Mouse (Mus musculus) midbrain, postnatal 0 days (tissue): ENCODE measurements around the gene Klrc1. TPM values are rescaled to one million over a fixed set of nuclear protein-coding genes. Genes with fewer than 3 reads are reported as not detected.
"Not testable (repeated sequence)": the region's sequence is repeated elsewhere in the genome, so short reads cannot be mapped to it uniquely, and the experiment has no call there.

Experiments
- ATAC-seq: fragments of 200-750 bp; cut with Nextera tagmentation; 2 replicates; pipeline ENCODE4 v1.8.0; 2017; ENCODE audit warnings: moderate number of reproducible peaks, mild to moderate bottlenecking, moderate TSS enrichment, moderate library complexity; ENCODE audit not compliant: low FRiP score
- DNase-seq: peaks from one replicate; pipeline ENCODE4 v3.0.0-alpha.2; 2015; ENCODE audit warnings: low spot score
- H3K27ac ChIP-seq: fragments of 300-500 bp; sonication (generic); 2 replicates; pipeline ENCODE4 v1.5.1; 2014; ENCODE audit warnings: low read depth, mild to moderate bottlenecking, low read length, mixed read lengths
- H3K27me3 ChIP-seq: fragments of 300-500 bp; sonication (generic); 2 replicates; pipeline ENCODE4 v1.6.1; 2014; ENCODE audit warnings: low read length, control low read depth, mixed read lengths; ENCODE audit not compliant: insufficient read depth
- H3K36me3 ChIP-seq: fragments of 300-500 bp; sonication (generic); 2 replicates; pipeline ENCODE4 v1.6.1; 2014; ENCODE audit warnings: low read length, control low read depth, mixed read lengths; ENCODE audit not compliant: insufficient read depth
- H3K4me1 ChIP-seq: fragments of 300-500 bp; sonication (generic); 2 replicates; pipeline ENCODE4 v1.6.1; 2014; ENCODE audit warnings: mild to moderate bottlenecking, control low read depth, antibody characterized with exemption, low read length, mixed read lengths; ENCODE audit not compliant: insufficient read depth
- H3K4me2 ChIP-seq: fragments of 300-500 bp; sonication (generic); 2 replicates; pipeline ENCODE4 v1.6.1; 2014; ENCODE audit warnings: low read depth, mild to moderate bottlenecking, low read length, mixed read lengths; ENCODE audit not compliant: poor library complexity, severe bottlenecking
- H3K4me3 ChIP-seq: fragments of 300-500 bp; sonication (generic); 2 replicates; pipeline ENCODE4 v1.5.1; 2014; ENCODE audit warnings: low read depth, mild to moderate bottlenecking, low read length, moderate library complexity
- H3K9ac ChIP-seq: fragments of 300-500 bp; sonication (generic); replicated peaks from 2 replicates; pipeline ENCODE4 v1.6.1; 2014; ENCODE audit warnings: mild to moderate bottlenecking, low read length, moderate library complexity, mixed read lengths; ENCODE audit not compliant: poor library complexity, severe bottlenecking
- H3K9me3 ChIP-seq: fragments of 300-500 bp; sonication (generic); 2 replicates; pipeline ENCODE4 v1.6.1; 2016; ENCODE audit warnings: low read length, control low read depth
- CTCF ChIP-seq: IDR thresholded peaks from 2 replicates; pipeline ENCODE4 v1.5.1; 2016; ENCODE audit warnings: antibody characterized with exemption, mild to moderate bottlenecking
- WGBS: fragments of 180-500 bp; shearing (Covaris S2); extraction: QIAGEN DNeasy Blood & Tissue Kit; methylation state at CpG from one replicate; pipeline ENCODE4 v1.1.7; 2014; 5-methylcytosine and 5-hydroxymethylcytosine counted together
- microRNA-seq: library from miRNA; unstranded; fragments of <30 nt; microRNA quantifications from one replicate; pipeline ENCODE4, GENCODE M21; 2016; ENCODE audit warnings: borderline number of aligned reads
- polyA plus RNA-seq: library from polyadenylated mRNA; unstranded; fragments of >200 nt; fragmentation: Nextera tagmentation; extraction: Ambion mirVana; gene quantifications from 2 replicates; pipeline ENCODE4 v1.2.1, GENCODE M21; 2015
- total RNA-seq: library from RNA; depleted of rRNA; stranded (reverse); fragments of >200 nt; gene quantifications from 2 replicates; pipeline ENCODE4 v1.2.3, GENCODE M21; 2014; rRNA removed

Klrc1 gene
- total and polyA plus RNA-seq, 2 experiments from 2014 or later: not detected

DNA sequence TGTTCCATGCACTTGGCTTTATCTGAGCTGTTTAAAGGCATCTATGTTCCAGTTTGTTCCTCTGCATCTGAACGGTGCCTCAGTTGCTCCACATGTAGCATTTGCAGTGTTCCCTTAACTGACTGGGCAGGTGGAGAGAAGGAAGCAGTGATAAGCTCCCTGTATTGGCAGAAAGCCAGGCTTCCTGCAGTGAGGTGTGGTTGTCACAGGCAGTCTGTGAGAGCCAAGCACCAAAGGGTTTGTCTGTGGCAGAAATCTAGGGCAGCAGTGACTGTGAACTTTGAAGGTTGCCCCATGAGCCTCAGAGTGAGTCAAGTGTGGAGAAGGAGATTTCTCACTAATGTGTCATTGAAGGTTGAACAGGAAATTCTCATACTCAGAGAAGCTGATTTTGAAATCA, 1.6 kb upstream of the Klrc1 start:
- H3K9ac ChIP-seq: no peak overlapping the region
- H3K4me3 ChIP-seq: no peak overlapping the region
- H3K36me3 ChIP-seq: no peaks in the 10 kb centered on the region
- 70% methylated on average over 1 of the region's 1 CpGs for WGBS
- DNase-seq (no peak), ATAC-seq (no peak)
- H3K27ac ChIP-seq: no peak overlapping the region
- H3K9me3 ChIP-seq: no peaks in the 10 kb centered on the region
- TF ChIP-seq CTCF: no peak
- no peak overlapping the region for H3K4me2 ChIP-seq
- no peaks in the 10 kb centered on the region for H3K27me3 ChIP-seq
- no peaks in the 10 kb centered on the region for H3K4me1 ChIP-seq

DNA sequence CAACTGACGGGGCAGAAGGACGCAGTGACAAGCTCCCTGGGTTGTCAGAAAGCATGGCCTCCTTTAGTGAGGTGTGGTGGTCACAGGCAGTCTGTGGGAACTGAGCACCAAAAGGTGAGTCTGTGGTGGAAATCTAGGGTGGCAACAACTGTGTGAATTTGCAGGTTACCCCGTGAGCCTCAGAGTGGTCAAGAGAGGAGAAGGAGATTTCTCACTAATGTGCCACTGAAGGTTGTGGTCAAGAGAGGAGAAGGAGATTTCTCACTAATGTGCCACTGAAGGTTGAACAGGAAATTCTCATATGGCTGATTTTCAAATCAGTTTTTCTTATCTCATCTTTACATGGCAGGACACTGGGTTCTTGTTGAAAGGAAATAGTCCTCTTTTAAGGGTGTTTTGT, 17.5 kb downstream of the Klrc1 start:
- no CpG with 5 or more reads among the region's 3 CpGs for WGBS
- H3K4me2 ChIP-seq, H3K27me3 ChIP-seq, DNase-seq, H3K27ac ChIP-seq, ATAC-seq, H3K4me1 ChIP-seq, H3K9ac ChIP-seq, H3K4me3 ChIP-seq, H3K36me3 ChIP-seq, H3K9me3 ChIP-seq: not testable (repeated sequence)

DNA sequence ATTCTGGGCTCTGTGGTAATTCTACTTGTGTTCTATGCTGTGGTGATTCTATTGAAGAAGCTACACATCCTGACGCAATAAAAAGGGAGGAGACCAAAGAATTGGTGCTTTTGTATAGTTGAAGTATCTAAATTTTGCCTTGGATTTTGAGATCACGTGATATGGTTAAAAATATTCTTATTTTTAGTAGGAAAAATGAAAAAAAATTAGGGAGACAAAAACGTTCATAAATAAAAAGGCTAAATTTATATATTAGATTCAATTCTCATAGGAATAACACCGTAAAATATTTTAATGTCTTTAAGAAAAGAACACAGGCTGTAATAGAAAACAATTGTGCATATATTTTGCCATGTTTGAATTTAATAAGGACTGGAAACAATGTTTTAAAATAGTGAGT, 18.2 kb downstream of the Klrc1 start, which contains the start of gene Klrc2:
Gene Klrc2, minus strand, starts transcription at position 101 of the 400 bp plus-strand sequence.
- not testable (repeated sequence) for H3K27ac ChIP-seq, H3K9ac ChIP-seq, H3K4me2 ChIP-seq, H3K9me3 ChIP-seq, H3K36me3 ChIP-seq, DNase-seq, H3K4me3 ChIP-seq, H3K4me1 ChIP-seq, H3K27me3 ChIP-seq, ATAC-seq
- 81% methylated on average over 4 of the region's 4 CpGs for WGBS

DNA sequence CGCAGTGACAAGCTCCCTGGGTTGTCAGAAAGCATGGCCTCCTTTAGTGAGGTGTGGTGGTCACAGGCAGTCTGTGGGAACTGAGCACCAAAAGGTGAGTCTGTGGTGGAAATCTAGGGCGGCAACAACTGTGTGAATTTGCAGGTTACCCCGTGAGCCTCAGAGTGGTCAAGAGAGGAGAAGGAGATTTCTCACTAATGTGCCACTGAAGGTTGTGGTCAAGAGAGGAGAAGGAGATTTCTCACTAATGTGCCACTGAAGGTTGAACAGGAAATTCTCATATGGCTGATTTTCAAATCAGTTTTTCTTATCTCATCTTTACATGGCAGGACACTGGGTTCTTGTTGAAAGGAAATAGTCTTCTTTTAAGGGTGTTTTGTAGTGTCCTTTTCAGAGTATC, 34.7 kb downstream of the Klrc1 start:
- not testable (repeated sequence) for H3K27ac ChIP-seq, H3K4me2 ChIP-seq, DNase-seq, ATAC-seq, H3K9ac ChIP-seq, H3K4me1 ChIP-seq, H3K4me3 ChIP-seq, H3K27me3 ChIP-seq, H3K9me3 ChIP-seq, H3K36me3 ChIP-seq
- no CpG with 5 or more reads among the region's 3 CpGs for WGBS

DNA sequence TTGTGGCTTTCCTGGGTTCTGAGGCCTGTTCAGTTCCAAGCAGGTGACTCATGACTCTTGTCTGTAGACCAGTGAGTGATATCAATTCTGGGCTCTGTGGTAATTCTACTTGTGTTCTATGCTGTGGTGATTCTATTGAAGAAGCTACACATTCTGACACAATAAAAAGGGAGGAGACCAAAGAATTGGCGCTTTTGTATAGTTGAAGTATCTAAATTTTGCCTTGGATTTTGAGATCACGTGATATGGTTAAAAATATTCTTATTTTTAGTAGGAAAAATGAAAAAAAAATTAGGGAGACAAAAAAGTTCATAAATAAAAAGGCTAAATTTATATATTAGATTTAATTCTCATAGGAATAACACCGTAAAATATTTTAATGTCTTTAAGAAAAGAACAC, 35.5 kb downstream of the Klrc1 start, which contains the start of gene Klrc3:
Gene Klrc3, minus strand, starts transcription at position 101 of the 400 bp plus-strand sequence.
- H3K9ac ChIP-seq, H3K9me3 ChIP-seq, H3K27ac ChIP-seq, H3K4me1 ChIP-seq, ATAC-seq, H3K4me2 ChIP-seq, H3K36me3 ChIP-seq, H3K27me3 ChIP-seq, DNase-seq, H3K4me3 ChIP-seq: not testable (repeated sequence)
- WGBS: 89% methylated on average over 3 of the region's 3 CpGs

DNA sequence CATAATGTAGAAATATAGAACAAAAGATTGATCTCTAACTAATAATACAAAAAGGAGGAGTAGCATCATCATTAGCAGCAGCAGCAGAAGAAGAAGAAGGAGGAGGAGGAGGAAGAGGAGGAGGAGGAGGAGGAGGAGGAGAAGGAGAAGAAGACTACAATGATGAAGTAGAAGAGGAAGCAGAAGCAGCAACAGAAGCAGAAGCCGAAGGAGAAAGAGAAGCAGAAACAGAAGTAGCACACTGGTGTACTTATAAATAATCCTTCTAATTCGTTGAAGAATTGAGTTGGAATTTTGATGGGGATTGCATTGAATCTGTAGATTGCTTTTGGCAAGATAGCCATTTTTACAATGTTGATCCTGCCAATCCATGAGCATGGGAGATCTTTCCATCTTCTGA, 47.7 kb downstream of the Klrc1 start:
- not testable (repeated sequence) for ATAC-seq, H3K4me3 ChIP-seq, H3K36me3 ChIP-seq, H3K4me1 ChIP-seq, H3K27me3 ChIP-seq, DNase-seq, H3K9ac ChIP-seq, H3K4me2 ChIP-seq, H3K9me3 ChIP-seq, H3K27ac ChIP-seq
- 84% methylated on average over 2 of the region's 2 CpGs for WGBS

DNA sequence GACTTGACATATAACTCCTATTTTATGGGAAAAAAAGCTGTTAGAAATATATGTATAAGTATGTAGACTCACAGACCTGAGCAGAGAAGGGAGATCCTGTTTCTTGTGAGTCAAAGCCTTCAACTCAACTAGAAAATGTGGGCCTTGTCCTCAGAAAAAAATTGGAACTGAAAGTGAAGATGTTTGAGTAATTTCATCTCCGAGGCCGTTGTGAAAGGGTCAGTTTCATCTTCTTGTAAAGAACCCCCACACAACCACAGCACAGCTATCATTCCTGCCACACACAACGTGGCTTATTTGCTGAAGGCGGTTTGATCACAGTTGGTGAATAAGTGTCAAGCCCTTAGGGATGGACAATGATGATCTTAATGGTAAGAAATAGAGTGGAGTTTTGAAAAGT, 55.0 kb downstream of the Klrc1 start, which contains the start of gene Klrk1:
Gene Klrk1, minus strand, starts transcription at position 130 of the 400 bp plus-strand sequence.
- no peak for DNase-seq
- H3K27ac ChIP-seq: no peak within 1 kb of the TSS
- H3K4me2 ChIP-seq: no peak within 1 kb of the TSS
- H3K36me3 ChIP-seq: no peaks in the 10 kb centered on the region
- no peak for TF ChIP-seq CTCF
- H3K27me3 ChIP-seq: no peaks in the 10 kb centered on the region
- no peak within 1 kb of the TSS for H3K9ac ChIP-seq
- no peaks in the 10 kb centered on the region for H3K4me1 ChIP-seq
- ATAC-seq: no peak
- 85% methylated on average over 4 of the region's 4 CpGs for WGBS
- no peaks in the 10 kb centered on the region for H3K9me3 ChIP-seq
- no peak within 1 kb of the TSS for H3K4me3 ChIP-seq

Small RNA genes within 50 kb of the gene (microRNA-seq; reads per million reads assigned to microRNA genes)
- not detected for gene Mir680-1

Other genes with a start within 250 kb of the Klrc1 start
- gene Clec1a, start 227.0 kb downstream of the Klrc1 start, total RNA-seq: 1.9 and 5.6 TPM in 2 replicates
- gene Clec1a, start 227.0 kb downstream of the Klrc1 start, polyA plus RNA-seq: 2.6 and 2.8 TPM in 2 replicates
- gene Olr1, start 171.8 kb downstream of the Klrc1 start, total RNA-seq: not detected in 2 replicates
- gene Olr1, start 171.8 kb downstream of the Klrc1 start, polyA plus RNA-seq: not detected in 2 replicates
- not detected in 2 replicates for gene Tmem52b, start 166.4 kb downstream of the Klrc1 start, total RNA-seq
- gene Tmem52b, start 166.4 kb downstream of the Klrc1 start, polyA plus RNA-seq: not detected in 2 replicates
- 281 and 333 TPM in 2 replicates for gene Gabarapl1, start 145.8 kb downstream of the Klrc1 start, total RNA-seq
- gene Gabarapl1, start 145.8 kb downstream of the Klrc1 start, polyA plus RNA-seq: 276 and 278 TPM in 2 replicates
- 0.24 TPM in 1 of 2 replicates, not detected in the other for gene Klre1, start 101.1 kb downstream of the Klrc1 start, total RNA-seq
- 0.15 and 0.34 TPM in 2 replicates for gene Klre1, start 101.1 kb downstream of the Klrc1 start, polyA plus RNA-seq
- not detected in 2 replicates for gene Klrd1, start 87.2 kb downstream of the Klrc1 start, total RNA-seq
- gene Klrd1, start 87.2 kb downstream of the Klrc1 start, polyA plus RNA-seq: not detected in 2 replicates
- gene Klrk1, start 55.1 kb downstream of the Klrc1 start, total RNA-seq: not detected in 2 replicates
- gene Klrk1, start 55.1 kb downstream of the Klrc1 start, polyA plus RNA-seq: 0.07 TPM in 1 of 2 replicates, not detected in the other
- not detected in 2 replicates for gene Klrc3, start 35.6 kb downstream of the Klrc1 start, total RNA-seq
- gene Klrc3, start 35.6 kb downstream of the Klrc1 start, polyA plus RNA-seq: not detected in 2 replicates
- gene Klrc2, start 18.3 kb downstream of the Klrc1 start, total RNA-seq: not detected in 2 replicates
- gene Klrc2, start 18.3 kb downstream of the Klrc1 start, polyA plus RNA-seq: not detected in 2 replicates
- not detected in 2 replicates for gene Klri1, start 38.2 kb upstream of the Klrc1 start, total RNA-seq
- not detected in 2 replicates for gene Klri1, start 38.2 kb upstream of the Klrc1 start, polyA plus RNA-seq
- gene Klri2, start 61.5 kb upstream of the Klrc1 start, total RNA-seq: 0.14 TPM in 1 of 2 replicates, not detected in the other
- 0.04 TPM in 1 of 2 replicates, not detected in the other for gene Klri2, start 61.5 kb upstream of the Klrc1 start, polyA plus RNA-seq
- gene Gm156, start 105.3 kb upstream of the Klrc1 start, total RNA-seq: not detected in 2 replicates
- not detected in 2 replicates for gene Gm156, start 105.3 kb upstream of the Klrc1 start, polyA plus RNA-seq
- not detected in 2 replicates for gene Gm17631, start 183.7 kb upstream of the Klrc1 start, total RNA-seq
- gene Gm17631, start 183.7 kb upstream of the Klrc1 start, polyA plus RNA-seq: not detected in 2 replicates
- not detected in 2 replicates for gene Klra17, start 197.7 kb upstream of the Klrc1 start, total RNA-seq
- not detected in 2 replicates for gene Klra17, start 197.7 kb upstream of the Klrc1 start, polyA plus RNA-seq
- not detected in 2 replicates for gene Klra5, start 238.7 kb upstream of the Klrc1 start, total RNA-seq
- not detected in 2 replicates for gene Klra5, start 238.7 kb upstream of the Klrc1 start, polyA plus RNA-seq